Mouse (Mus musculus) heart, postnatal 4 days (tissue): ENCODE data around the gene Ctu1. TPM values are rescaled to one million over a fixed set of nuclear protein-coding genes. Genes with fewer than 3 reads are reported as not detected.
"Not testable (repeated sequence)": the region's sequence is repeated elsewhere in the genome, so short reads cannot be mapped to it uniquely, and the experiment has no call there.

Experiments
- DNase-seq: peaks from one replicate; pipeline ENCODE4 v3.0.0; 2021
- total RNA-seq, 2 experiments: library from RNA; stranded (reverse); gene quantifications; 2 replicates each; pipeline ENCODE4 v1.2.3; 2021

The Ctu1 gene
- 1 to 10 TPM; 4.7 to 5.6 TPM for total RNA-seq

DNA sequence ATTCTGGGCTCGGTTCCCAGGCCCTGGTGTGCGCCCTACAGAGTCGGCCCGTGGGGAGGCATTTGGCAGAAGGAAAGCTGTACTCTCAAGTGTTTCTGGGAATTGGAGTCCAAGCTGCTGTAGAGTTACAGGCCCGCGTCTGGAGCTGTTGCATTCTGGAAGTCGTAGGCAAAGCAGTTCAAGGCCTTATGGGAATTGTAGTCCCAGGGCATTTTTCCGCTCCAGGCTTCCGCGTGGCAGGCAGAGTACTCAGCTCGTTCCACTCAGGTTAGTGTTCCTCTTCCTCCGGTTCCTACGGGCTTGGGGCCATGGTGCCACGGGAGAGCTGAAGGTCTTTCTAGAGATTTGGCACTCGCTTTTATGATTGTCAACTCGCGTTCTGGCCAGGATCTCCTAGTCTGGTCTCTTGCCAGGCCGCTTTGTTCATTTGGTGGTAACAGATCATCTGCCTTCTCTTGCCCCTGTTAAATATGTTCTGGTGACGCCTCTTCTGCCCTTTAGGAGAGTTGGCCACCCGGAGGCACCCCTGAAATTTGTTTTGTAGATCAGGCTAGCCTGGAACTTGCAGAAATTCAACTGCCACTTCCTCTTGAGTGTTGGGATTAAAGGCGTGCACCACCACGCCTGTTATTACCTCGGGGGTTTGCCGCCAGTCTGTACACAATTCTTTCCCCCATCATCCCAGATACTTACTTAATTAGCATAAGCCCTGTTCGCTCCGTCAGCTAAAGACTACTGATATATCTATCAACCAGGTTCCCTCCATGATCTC, at the start of gene Ctu1:
Gene Ctu1 (plus strand): TSS at position 208 of the 772 bp plus-strand sequence.
- DNase-seq: peak; percentile 92

GRCm38 (mm10) chr7:43622927-43623326, 48.9 kb upstream of the Ctu1 start:
- no peak for DNase-seq

DNA sequence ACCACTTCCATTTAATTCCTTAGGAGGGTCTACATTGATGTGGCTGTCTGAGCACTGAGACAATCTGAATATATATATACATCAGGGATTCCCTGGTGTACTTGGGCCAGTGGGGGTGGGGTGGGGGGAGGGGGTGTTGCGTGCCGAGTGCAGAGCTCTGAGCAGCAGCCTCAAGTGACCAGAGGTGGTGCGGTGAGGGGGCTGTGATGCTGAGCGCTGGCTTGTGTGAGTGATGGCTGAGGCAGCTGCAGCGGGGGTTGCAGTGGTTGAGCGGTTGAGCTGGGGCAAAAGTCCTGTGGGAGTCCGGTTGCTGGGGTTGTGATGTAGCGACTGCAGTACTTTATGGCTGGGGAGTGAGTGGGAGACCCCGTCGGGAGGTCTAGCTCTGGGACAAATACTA, 48.0 kb upstream of the Ctu1 start:
- no peak for DNase-seq

DNA sequence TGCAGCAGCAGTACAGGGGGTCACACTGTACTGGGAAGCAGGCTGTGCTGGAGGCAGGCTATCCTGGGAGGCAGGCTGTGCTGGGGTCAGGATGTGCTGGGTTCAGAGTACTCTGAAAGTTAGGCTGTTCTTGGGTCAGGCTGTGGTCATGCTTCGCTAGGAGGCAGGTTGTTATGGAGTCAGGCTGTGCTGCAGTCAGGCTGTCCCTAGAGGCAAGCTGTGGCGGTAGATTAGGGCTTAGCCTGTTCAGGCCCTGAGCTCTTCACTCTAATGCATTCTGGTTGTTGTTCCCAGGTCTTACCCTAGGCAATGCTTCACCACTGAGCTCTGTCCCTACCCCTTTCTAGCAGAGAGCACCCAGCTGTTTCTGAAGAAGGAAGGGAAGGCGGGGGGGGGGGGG, 46.8 kb upstream of the Ctu1 start:
- no peak for DNase-seq

- DNase-seq: no peak
Measured at GRCm38 (mm10) chr7:43625794-43626422, 45.9 kb upstream of the Ctu1 start.

GRCm38 (mm10) chr7:43633940-43634339, 37.9 kb upstream of the Ctu1 start:
- DNase-seq: no peak

DNA sequence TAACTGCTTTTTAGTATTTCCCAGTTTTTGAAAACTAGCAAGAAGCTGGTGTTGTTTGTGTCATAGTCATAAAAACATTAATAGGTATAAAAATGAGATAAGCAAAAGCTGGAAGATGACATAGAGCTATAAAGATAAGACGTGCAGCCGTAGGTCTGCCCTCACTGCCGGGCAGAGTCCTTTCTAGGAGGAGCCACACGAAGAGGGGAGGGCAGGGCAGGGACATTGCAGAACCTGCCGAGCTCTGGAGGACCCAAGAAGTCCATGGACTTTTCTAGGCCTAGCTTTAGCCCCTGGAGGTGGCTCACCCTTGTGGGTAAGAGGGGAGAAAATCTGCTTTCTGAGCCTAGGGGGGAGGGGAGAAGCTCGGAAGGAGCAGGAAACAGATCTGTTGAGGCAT, 37.3 kb upstream of the Ctu1 start, which contains the start of gene Ceacam18:
Gene Ceacam18 (plus strand): TSS at position 208 of the 400 bp plus-strand sequence.
- DNase-seq: no peak

DNA sequence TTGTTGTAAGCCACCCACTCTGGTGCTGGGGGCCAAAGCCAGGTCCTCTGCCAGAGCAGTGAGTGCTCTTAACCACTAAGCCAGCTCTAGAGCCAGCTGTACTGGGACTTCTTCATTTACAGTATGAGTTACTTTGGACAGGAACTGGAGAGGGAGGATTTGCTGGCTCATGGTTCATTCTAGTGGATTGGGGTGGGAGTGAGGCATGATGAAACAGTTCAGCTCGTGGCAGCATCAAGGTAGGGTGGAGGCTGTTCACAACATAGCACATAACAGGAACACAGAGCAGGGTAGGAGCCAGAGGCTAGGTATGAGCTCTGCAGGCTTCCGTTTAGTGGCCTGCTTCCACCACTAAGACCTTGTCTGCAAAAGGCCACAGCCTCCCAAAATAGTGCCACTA, 35.6 kb upstream of the Ctu1 start:
- DNase-seq: no peak

DNA sequence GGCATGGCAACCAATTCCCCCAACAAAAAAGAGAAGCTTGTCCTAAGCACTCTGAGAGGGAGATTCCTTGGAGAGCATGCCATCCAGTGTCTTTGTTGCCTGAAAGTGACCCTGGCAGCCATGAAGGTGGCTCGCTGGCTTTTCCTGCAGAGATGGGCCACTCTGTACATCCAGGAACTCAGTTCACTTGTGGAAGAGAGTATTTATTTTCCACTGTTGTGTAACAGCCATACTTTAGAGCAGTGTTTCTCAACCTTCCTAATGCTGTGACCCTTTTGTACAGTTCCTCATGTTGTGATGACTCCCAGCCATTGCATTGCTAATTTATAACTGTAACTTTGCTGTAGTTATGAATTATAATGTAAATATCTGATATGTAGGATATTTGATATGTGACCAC, 34.7 kb upstream of the Ctu1 start:
- DNase-seq: no peak

DNA sequence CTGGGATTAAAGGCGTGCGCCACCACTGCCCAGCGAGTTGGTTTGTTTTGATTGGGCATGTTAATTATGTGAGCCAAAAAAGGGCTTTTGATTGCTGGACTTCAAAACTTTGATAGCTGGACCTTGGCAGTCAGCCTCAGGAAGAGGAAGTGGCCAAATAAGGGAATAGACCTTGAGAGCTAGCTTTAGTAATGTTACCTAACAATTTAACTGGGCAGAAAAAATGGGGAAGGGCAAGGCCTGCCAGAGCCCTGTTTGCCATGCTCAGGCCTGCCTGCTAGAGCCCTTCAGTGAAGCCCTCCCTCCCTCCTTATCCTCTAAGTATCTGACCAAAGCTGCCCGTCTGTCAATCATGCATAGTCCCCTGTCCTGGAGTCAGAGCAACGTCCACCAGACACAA, 29.2 kb upstream of the Ctu1 start:
- no peak for DNase-seq

GRCm38 (mm10) chr7:43643046-43643652, 28.7 kb upstream of the Ctu1 start:
- DNase-seq: no peak

DNA sequence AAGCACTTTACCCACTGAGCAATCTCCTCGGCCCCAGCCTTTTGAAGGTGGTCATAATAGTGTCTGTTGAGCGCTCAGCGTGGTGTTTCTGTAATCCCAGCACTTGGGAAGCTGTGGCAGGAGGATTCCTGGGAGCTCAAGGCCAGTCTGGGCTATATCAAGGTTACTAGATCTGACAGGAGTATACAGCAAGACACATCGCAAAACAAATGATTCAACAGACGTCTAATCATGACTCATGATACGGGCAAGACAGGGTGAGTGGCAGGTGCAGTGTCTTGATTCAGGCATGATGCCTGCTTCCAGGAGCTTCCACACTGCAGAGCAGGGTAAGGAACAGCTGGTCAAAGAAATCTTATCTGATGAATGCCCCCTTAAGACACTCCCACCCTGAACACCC, 19.1 kb upstream of the Ctu1 start:
- DNase-seq: no peak

- DNase-seq: no peak
Measured at GRCm38 (mm10) chr7:43654519-43654918, 17.3 kb upstream of the Ctu1 start.

DNA sequence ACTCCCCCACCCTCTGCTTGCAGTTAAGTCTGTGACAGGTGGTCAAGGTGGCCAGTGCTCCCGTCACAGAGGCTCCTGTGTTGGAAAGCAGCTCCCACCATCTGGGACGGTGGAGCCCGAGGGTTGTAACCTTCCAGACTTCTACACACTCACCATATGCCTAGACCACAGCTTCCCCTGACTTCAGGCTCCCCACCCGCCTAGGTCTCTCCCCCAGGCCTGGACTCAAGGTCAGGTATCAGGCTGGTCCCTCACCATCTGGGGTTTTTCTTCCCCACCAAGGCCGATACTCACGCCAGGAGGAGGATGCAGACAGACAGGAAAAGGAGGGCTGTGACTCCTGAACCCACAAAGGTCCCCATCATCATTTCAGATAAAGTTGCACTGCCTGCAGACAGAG, 15.6 kb upstream of the Ctu1 start:
- DNase-seq: no peak

- DNase-seq: no peak
Measured at GRCm38 (mm10) chr7:43660002-43660401, 11.8 kb upstream of the Ctu1 start, which contains the start of gene Siglece. Gene Siglece, minus strand, starts transcription at chr7:43660161.

- DNase-seq: no peak
Measured at GRCm38 (mm10) chr7:43662804-43663203, 9.0 kb upstream of the Ctu1 start.

DNA sequence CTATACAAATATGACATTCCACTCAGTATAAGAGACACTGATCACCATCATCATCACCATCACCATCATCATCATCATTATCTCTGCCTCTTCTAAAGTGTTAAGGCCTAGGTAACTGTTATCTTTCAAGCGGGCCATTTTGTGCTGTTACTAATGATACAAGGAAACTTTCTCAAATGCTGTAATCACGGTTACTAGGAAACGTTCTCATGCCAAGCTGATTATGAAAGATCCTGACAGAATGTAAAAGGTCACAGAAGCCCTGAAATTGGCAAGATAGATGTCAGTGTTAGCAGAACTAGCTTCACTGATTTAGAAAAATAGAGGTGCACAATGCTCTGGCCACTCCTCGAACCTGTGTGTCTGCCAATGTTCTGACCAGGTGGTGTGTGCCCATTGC, 4.6 kb upstream of the Ctu1 start:
- DNase-seq: not testable (repeated sequence)

- no peak for DNase-seq
Measured at GRCm38 (mm10) chr7:43668582-43668981, 3.2 kb upstream of the Ctu1 start.

GRCm38 (mm10) chr7:43671064-43671808, 580 bp upstream of the Ctu1 start:
- DNase-seq: no peak

GRCm38 (mm10) chr7:43672581-43673260, 905 bp downstream of the Ctu1 start:
- no peak for DNase-seq

GRCm38 (mm10) chr7:43675091-43675490, 3.3 kb downstream of the Ctu1 start:
- DNase-seq: no peak

DNA sequence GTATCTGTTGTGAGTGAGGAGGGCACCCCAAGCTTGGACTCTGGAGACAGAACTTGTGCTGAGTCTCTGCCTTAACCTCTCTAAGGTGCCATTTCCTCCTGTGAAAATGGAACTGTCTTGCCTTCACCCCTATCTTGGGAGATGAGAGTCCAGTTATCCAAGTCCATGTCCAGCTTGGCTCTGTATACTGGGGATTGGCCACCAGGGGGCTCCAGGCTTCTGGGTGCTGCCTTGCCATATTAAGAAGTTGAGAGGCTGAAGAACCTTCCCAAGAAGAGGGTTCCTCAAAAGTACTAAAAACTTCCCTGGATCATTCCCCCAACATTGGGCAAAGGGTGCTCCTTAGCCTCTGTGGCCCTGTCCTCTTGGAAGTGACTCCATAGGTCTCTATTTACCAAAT, 6.7 kb downstream of the Ctu1 start:
- peak; percentile 60 for DNase-seq
